Mouse (Mus musculus) ES-Bruce4 (cell line): ENCODE data around the gene Adgrl1.

Source experiments
- CTCF ChIP-seq: IDR thresholded peaks from one replicate; pipeline ENCODE4 v1.8.1; 2011; ENCODE audit warnings: low read depth, low read length
- POLR2A ChIP-seq: IDR thresholded peaks from one replicate; pipeline ENCODE4 v1.8.1; 2011; ENCODE audit warnings: low read length; ENCODE audit not compliant: insufficient read depth

DNA sequence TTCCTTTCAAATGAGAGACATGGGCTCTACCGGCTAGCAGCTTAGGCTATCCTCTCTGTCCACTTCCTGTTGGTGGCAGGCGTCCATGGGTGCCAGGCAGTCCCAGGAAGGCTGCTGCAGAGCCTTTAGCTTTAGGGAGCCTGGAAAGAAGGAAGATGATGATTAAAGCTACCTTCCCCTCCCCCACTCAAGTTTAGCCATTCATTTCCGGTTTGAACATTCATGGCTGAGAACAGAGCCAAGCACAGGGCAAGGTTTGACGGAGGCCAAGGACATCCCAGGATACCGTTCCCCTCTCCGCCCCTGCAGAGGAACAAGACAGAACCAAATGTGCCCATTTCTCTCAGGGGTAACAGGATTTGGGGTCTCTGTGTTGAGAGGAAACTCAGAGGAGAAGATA, 77.7 kb downstream of the Adgrl1 start:
- TF ChIP-seq CTCF = no peak
- TF ChIP-seq POLR2A = no peak
